Mouse (Mus musculus) MN1 (cell line): ENCODE results near the gene Shpk.

ENCODE experiments used
- DNase-seq: peaks from one replicate; pipeline ENCODE4 v3.0.0-alpha.2; 2016; ENCODE audit warnings: low spot score

Shpk gene

DNA sequence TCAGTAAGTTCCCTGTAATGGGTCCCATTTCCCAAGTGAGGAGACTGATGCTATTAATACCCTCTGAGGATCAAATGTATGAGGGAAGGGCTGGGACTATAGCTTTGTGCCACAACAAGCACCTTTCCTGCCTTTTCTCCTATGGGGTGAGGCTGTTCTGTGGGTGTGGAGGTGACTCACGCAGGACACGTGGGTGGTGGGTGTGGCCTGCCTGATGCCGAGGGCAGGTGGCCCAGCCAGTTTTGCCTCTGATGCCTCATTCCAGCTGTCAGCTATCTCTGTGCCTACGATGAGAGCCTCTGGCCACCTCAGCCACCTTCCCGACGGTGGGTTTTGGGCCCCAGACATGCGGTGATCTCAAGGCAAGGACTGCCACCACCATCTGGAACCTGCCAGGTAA, 68.0 kb downstream of the Shpk start, which contains the start of gene Trpv3:
Trpv3 (plus strand) TSS at position 122 of the 400 bp plus-strand sequence.
- no peak for DNase-seq
